Mouse (Mus musculus) CD8-positive naive resting alpha-beta T cell, adult 2 months (primary cell): ENCODE results near the gene Tmem8.
A peak's percentile ranks its signal among the peaks of the same experiment; 100 is the strongest.

Experiments
- DNase-seq, 2 experiments: peaks; one replicate each; pipeline ENCODE4 v3.0.0; 2022; ENCODE audit warnings: low read depth in 2 of 2, low spot score in 2 of 2

Tmem8 gene

GRCm38 (mm10) chr17:26113181-26113948 is at the start of gene Tmem8:
Gene Tmem8 (plus strand): TSS chr17:26113299.
- DNase-seq = peak; percentile 72 to 78

GRCm38 (mm10) chr17:26064916-26065315 is 48.2 kb upstream of the Tmem8 start:
- no peak for DNase-seq

- no peak for DNase-seq
Measured at GRCm38 (mm10) chr17:26066488-26067020, 46.5 kb upstream of the Tmem8 start.

GRCm38 (mm10) chr17:26068024-26068830 is 44.9 kb upstream of the Tmem8 start:
- DNase-seq = no peak

- DNase-seq = peak; percentile 54 to 74
Measured at GRCm38 (mm10) chr17:26068831-26069739, 44.0 kb upstream of the Tmem8 start, which contains the start of gene Rab11fip3. Gene Rab11fip3 (minus strand): TSS chr17:26069555.

GRCm38 (mm10) chr17:26070136-26070535 is 43.0 kb upstream of the Tmem8 start:
- DNase-seq = no peak

- DNase-seq = no peak
Measured at GRCm38 (mm10) chr17:26075246-26075645, 37.9 kb upstream of the Tmem8 start.

GRCm38 (mm10) chr17:26078851-26079250 is 34.2 kb upstream of the Tmem8 start:
- DNase-seq = no peak

GRCm38 (mm10) chr17:26080867-26081266 is 32.2 kb upstream of the Tmem8 start:
- DNase-seq = no peak

GRCm38 (mm10) chr17:26087059-26087564 is 26.0 kb upstream of the Tmem8 start:
- DNase-seq = no peak

GRCm38 (mm10) chr17:26089905-26090632 is 23.0 kb upstream of the Tmem8 start, which contains the start of gene Decr2:
Gene Decr2 (minus strand): TSS chr17:26090337.
- DNase-seq = peak; percentile 78 to 88

- no peak for DNase-seq
Measured at GRCm38 (mm10) chr17:26094531-26095110, 18.5 kb upstream of the Tmem8 start.

GRCm38 (mm10) chr17:26095121-26095740 is 17.9 kb upstream of the Tmem8 start, which contains the start of gene Nme4:
Gene Nme4 (minus strand): TSS chr17:26095602.
- DNase-seq = peak in 1 of 2 experiments; percentile 51

GRCm38 (mm10) chr17:26098461-26098860 is 14.6 kb upstream of the Tmem8 start:
- DNase-seq = no peak

GRCm38 (mm10) chr17:26099316-26099715 is 13.8 kb upstream of the Tmem8 start:
- peak in 1 of 2 experiments; percentile 33 for DNase-seq

GRCm38 (mm10) chr17:26100166-26100565 is 12.9 kb upstream of the Tmem8 start:
- no peak for DNase-seq

- DNase-seq = no peak
Measured at GRCm38 (mm10) chr17:26101478-26101877, 11.6 kb upstream of the Tmem8 start.

- DNase-seq = no peak
Measured at GRCm38 (mm10) chr17:26105619-26106018, 7.5 kb upstream of the Tmem8 start.

- no peak for DNase-seq
Measured at GRCm38 (mm10) chr17:26110156-26110555, 2.9 kb upstream of the Tmem8 start.
